Mouse (Mus musculus) lung, embryonic 15.5 days (tissue): ENCODE results near the gene Tanc2. TPM values are rescaled to one million over a fixed set of nuclear protein-coding genes. Genes with fewer than 3 reads are reported as not detected.
A peak's percentile ranks its signal among the peaks of the same experiment; 100 is the strongest.

Experiments used
- ATAC-seq: fragments of 200-750 bp; cut with Nextera tagmentation; 2 replicates; pipeline ENCODE4 v1.8.0; 2017; ENCODE audit warnings: moderate number of reproducible peaks, borderline replicate concordance; ENCODE audit not compliant: low FRiP score, low TSS enrichment; ENCODE audit errors: extremely low read depth
- H3K27ac ChIP-seq: fragments of 300-500 bp; sonication (generic); 2 replicates; pipeline ENCODE4 v1.5.1; 2015; ENCODE audit warnings: moderate library complexity, mild to moderate bottlenecking, inconsistent platforms
- H3K27me3 ChIP-seq: fragments of 300-500 bp; sonication (generic); 2 replicates; pipeline ENCODE4 v1.6.1; 2015; ENCODE audit warnings: inconsistent platforms
- H3K36me3 ChIP-seq: fragments of 300-500 bp; sonication (generic); 2 replicates; pipeline ENCODE4 v1.6.1; 2015; ENCODE audit warnings: inconsistent platforms
- H3K4me1 ChIP-seq: fragments of 300-500 bp; sonication (generic); 2 replicates; pipeline ENCODE4 v1.6.1; 2015; ENCODE audit warnings: inconsistent platforms
- H3K4me2 ChIP-seq: fragments of 300-500 bp; sonication (generic); 2 replicates; pipeline ENCODE4 v1.6.1; 2015; ENCODE audit warnings: inconsistent platforms, mild to moderate bottlenecking, moderate library complexity
- H3K4me3 ChIP-seq: fragments of 300-500 bp; sonication (generic); 2 replicates; pipeline ENCODE4 v1.5.1; 2015; ENCODE audit warnings: mild to moderate bottlenecking, inconsistent platforms
- H3K9ac ChIP-seq: fragments of 300-500 bp; sonication (generic); 2 replicates; pipeline ENCODE4 v1.6.1; 2015; ENCODE audit warnings: inconsistent platforms
- H3K9me3 ChIP-seq: fragments of 300-500 bp; sonication (generic); 2 replicates; pipeline ENCODE4 v1.6.1; 2016; ENCODE audit warnings: inconsistent platforms
- WGBS: fragments of 180-500 bp; shearing (Covaris S2); methylation state at CpG from one replicate; pipeline ENCODE4 v1.1.7; 2015; 5-methylcytosine and 5-hydroxymethylcytosine counted together
- polyA plus RNA-seq: library from polyadenylated mRNA; unstranded; fragments of >200 nt; fragmentation: Nextera tagmentation; extraction: Ambion mirVana; gene quantifications from 2 replicates; pipeline ENCODE4 v1.2.1, GENCODE M21; 2015

Tanc2 gene
- polyA plus RNA-seq, 1 experiment from 2014 or later, result 13.9 TPM

- H3K27me3 ChIP-seq, result no peaks in the 10 kb centered on the region
- ATAC-seq, result peak; percentile 52; the same call in 1 of the 2 replicates
- WGBS, result 43% methylated on average over 3 of the region's 3 CpGs
- H3K9me3 ChIP-seq, result no peaks in the 10 kb centered on the region
- no peak overlapping the region for H3K4me3 ChIP-seq
- peaks cover 3% of the 10 kb centered on the region; the same call in 1 of the 2 replicates for H3K4me1 ChIP-seq
- H3K9ac ChIP-seq, result no peak overlapping the region
- H3K27ac ChIP-seq, result no peak overlapping the region
- H3K36me3 ChIP-seq, result peaks cover 13% of the 10 kb centered on the region; the same call in 1 of the 2 replicates
- no peak overlapping the region for H3K4me2 ChIP-seq
Observed at GRCm38 (mm10) chr11:105855504-105855903, 265.7 kb downstream of the Tanc2 start.

GRCm38 (mm10) chr11:105858063-105858462, 268.3 kb downstream of the Tanc2 start:
- Histone ChIP-seq H3K36me3 (peaks cover 13% of the 10 kb centered on the region; the same call in 1 of the 2 replicates), H3K9ac (no peak overlapping the region), H3K27me3 (no peaks in the 10 kb centered on the region), H3K4me1 (peaks cover 3% of the 10 kb centered on the region; the same call in 1 of the 2 replicates), H3K4me3 (no peak overlapping the region), H3K27ac (no peak overlapping the region), H3K4me2 (no peak overlapping the region), H3K9me3 (no peaks in the 10 kb centered on the region)
- no peak for ATAC-seq

DNA sequence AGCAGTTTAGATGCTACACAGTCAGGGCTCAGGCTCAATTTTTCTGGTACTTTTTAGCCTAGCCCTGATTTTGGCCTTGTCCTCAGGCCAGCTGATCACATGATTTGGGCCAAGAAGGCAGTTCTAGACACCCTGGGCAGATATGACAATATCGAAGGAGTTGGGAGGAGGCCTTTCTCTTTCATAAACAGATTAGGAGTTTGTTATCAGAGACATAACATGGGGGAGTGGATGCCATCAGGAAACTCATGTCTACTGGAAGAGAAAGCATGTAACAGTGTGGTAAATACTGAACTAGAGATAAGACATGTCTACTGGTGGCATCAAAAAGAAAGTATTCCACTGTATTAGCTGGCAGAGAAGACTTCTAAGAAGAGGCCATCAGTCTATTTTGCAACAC, 295.8 kb downstream of the Tanc2 start:
- 54% methylated on average over 1 of the region's 1 CpGs for WGBS
- Histone ChIP-seq H3K4me2 (no peak overlapping the region), H3K36me3 (peaks cover 7% of the 10 kb centered on the region; the same call in 1 of the 2 replicates), H3K4me1 (0 out of 2 replicates have a peak, but pooled peaks cover 3% of the 10 kb centered on the region), H3K27me3 (no peaks in the 10 kb centered on the region), H3K4me3 (no peak overlapping the region), H3K9me3 (no peaks in the 10 kb centered on the region), H3K9ac (no peak overlapping the region), H3K27ac (no peak overlapping the region)
- no peak for ATAC-seq

GRCm38 (mm10) chr11:105887281-105887680, 297.5 kb downstream of the Tanc2 start:
- Histone ChIP-seq H3K36me3 (peaks cover 7% of the 10 kb centered on the region; the same call in 1 of the 2 replicates), H3K4me3 (no peak overlapping the region), H3K27me3 (no peaks in the 10 kb centered on the region), H3K4me2 (no peak overlapping the region), H3K9ac (no peak overlapping the region), H3K9me3 (no peaks in the 10 kb centered on the region), H3K27ac (no peak overlapping the region), H3K4me1 (0 out of 2 replicates have a peak, but pooled peaks cover 3% of the 10 kb centered on the region)
- WGBS, result 41% methylated on average over 1 of the region's 1 CpGs
- ATAC-seq, result peak; percentile 83; the same call in 1 of the 2 replicates

DNA sequence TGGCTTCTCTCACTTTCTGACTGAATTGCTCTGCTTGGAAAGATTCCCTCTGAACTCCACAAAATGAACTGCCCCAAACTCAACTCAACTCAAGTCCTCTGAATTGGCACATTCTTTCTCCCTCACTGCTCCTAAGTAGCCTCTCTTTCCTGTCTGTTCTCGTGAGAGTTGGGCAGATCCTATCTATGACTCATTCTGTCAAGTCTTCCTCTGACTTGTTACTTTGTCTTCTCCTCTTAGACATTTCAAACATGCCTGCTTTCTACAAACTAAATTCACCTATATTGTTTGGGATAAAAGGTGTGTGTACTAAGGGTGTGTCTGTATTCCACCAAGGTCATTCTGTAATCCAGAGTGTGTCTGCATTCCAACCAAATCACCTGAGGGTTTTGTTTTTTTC, 309.4 kb downstream of the Tanc2 start:
- Histone ChIP-seq H3K9me3 (no peaks in the 10 kb centered on the region), H3K27me3 (no peaks in the 10 kb centered on the region), H3K4me1 (peaks cover 13% of the 10 kb centered on the region), H3K4me2 (no peak overlapping the region), H3K27ac (no peak overlapping the region), H3K9ac (no peak overlapping the region), H3K36me3 (0 out of 2 replicates have a peak, but pooled peaks cover 14% of the 10 kb centered on the region), H3K4me3 (no peak overlapping the region)
- ATAC-seq, result no peak
- WGBS, result 25% methylated on average over 1 of the region's 1 CpGs

DNA sequence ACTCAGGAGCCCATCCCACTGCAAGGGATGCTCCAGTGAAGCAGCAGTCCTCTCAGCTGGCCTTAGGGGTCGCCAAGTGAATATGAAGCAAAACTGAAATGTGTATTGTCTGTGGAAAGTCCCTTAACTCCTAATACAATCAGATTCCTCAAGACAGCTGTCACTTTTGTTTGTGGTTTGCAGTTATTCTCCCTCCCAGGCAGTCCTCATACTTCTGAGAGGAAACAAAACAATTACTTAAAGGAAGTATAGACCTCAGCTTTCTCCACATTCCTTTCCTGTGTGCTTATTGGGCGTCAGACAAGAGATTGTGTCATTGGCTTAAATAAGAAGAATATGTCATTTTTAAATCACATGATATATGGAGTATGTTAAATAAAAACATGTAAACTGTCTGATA, 311.7 kb downstream of the Tanc2 start:
- Histone ChIP-seq H3K9ac (no peak overlapping the region), H3K4me2 (no peak overlapping the region), H3K4me3 (no peak overlapping the region), H3K36me3 (peaks cover 18% of the 10 kb centered on the region; the same call in 1 of the 2 replicates), H3K4me1 (peaks cover 16% of the 10 kb centered on the region), H3K9me3 (no peaks in the 10 kb centered on the region), H3K27ac (no peak overlapping the region), H3K27me3 (no peaks in the 10 kb centered on the region)
- ATAC-seq, result no peak
- 50% methylated on average over 2 of the region's 2 CpGs for WGBS

DNA sequence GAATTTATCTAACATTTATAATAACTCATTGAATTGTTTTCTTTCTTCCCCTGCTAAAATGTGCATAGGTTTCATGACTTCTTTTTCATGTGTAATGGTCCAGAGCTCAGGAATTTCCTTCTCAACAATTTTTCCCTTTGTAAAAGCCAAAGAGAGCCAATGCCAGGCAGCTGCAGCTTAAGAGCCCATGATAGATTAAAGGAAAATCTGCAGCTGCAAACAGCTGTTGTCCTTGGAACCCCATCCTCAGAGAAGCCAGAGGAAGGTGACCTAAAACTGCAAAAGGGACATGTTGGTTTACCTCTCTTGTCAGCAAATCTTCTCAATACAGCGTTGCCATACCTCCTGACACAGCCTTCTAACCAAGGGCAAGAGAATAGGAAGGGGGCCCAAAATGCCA, 313.2 kb downstream of the Tanc2 start:
- Histone ChIP-seq H3K27me3 (no peaks in the 10 kb centered on the region), H3K9me3 (no peaks in the 10 kb centered on the region), H3K4me3 (no peak overlapping the region), H3K27ac (0 out of 2 replicates have a peak overlapping the region, but pooled peaks have one; percentile 31), H3K9ac (no peak overlapping the region), H3K4me1 (peaks cover 25% of the 10 kb centered on the region), H3K4me2 (no peak overlapping the region), H3K36me3 (peaks cover 4% of the 10 kb centered on the region; the same call in 1 of the 2 replicates)
- no peak for ATAC-seq
- whole genome bisulfite sequencing, result 62% methylated on average over 1 of the region's 1 CpGs

- Histone ChIP-seq H3K36me3 (peaks cover 9% of the 10 kb centered on the region; the same call in 1 of the 2 replicates), H3K27me3 (no peaks in the 10 kb centered on the region), H3K4me1 (peaks cover 25% of the 10 kb centered on the region), H3K4me2 (no peak overlapping the region), H3K9ac (no peak overlapping the region), H3K27ac (peak overlapping the region; percentile 78), H3K4me3 (no peak overlapping the region), H3K9me3 (no peaks in the 10 kb centered on the region)
- peak; percentile 95 for ATAC-seq
- WGBS, result 32% methylated on average over 4 of the region's 4 CpGs
Observed at GRCm38 (mm10) chr11:105905529-105906213, 315.9 kb downstream of the Tanc2 start.

DNA sequence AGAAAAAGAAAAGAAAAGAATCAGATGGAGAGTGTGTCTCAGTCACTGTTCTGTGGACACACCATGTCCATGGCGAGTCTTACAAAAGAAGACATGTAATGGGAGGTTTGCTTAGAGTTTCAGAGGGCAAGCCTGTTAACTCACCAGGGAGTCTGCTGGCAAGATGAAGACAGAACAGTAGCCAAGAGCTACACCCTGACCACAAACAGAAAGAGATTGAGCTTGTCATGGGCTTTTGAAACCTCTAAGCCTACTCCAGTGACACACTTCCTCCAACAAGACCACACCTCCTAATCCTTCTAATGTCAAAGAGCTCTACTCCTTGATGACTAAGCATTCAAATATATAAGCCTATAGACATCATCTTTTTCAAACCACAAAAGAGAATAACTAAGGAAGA, 317.6 kb downstream of the Tanc2 start:
- ATAC-seq, result no peak
- Histone ChIP-seq H3K4me3 (no peak overlapping the region), H3K4me2 (no peak overlapping the region), H3K9me3 (no peaks in the 10 kb centered on the region), H3K4me1 (peaks cover 23% of the 10 kb centered on the region), H3K9ac (no peak overlapping the region), H3K27me3 (no peaks in the 10 kb centered on the region), H3K27ac (no peak overlapping the region), H3K36me3 (peaks cover 9% of the 10 kb centered on the region; the same call in 1 of the 2 replicates)
- 96% methylated on average over 1 of the region's 1 CpGs for WGBS

DNA sequence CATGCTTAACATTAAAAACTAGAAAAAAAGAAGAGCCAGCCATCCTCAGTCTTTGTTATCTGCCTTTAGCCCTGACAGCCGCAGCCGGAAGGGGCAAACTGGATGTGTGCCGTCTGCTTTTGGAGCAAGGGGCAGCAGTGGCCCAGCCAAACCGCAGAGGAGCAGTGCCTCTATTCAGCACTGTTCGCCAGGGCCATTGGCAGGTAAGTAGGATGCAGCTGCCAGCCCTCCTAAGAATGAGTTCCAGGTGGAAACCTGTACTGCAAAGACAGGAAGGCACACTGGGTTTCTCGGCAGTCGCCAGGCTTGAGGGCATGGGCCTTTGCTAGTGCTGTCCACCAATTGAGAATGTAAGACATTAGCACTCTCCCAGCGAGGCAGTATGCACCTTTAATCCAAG, 319.1 kb downstream of the Tanc2 start:
- no peak overlapping the region for H3K9ac ChIP-seq
- WGBS, result 76% methylated on average over 8 of the region's 8 CpGs
- peaks cover 12% of the 10 kb centered on the region; the same call in 1 of the 2 replicates for H3K4me1 ChIP-seq
- no peak overlapping the region for H3K27ac ChIP-seq
- no peak for ATAC-seq
- H3K36me3 ChIP-seq, result peaks cover 16% of the 10 kb centered on the region; the same call in 1 of the 2 replicates
- no peaks in the 10 kb centered on the region for H3K27me3 ChIP-seq
- no peak overlapping the region for H3K4me2 ChIP-seq
- H3K4me3 ChIP-seq, result no peak overlapping the region
- H3K9me3 ChIP-seq, result no peaks in the 10 kb centered on the region

- H3K27ac ChIP-seq, result no peak overlapping the region
- H3K36me3 ChIP-seq, result peaks cover 17% of the 10 kb centered on the region; the same call in 1 of the 2 replicates
- no peak overlapping the region for H3K4me3 ChIP-seq
- WGBS, result 64% methylated on average over 2 of the region's 2 CpGs
- no peaks in the 10 kb centered on the region for H3K27me3 ChIP-seq
- H3K4me1 ChIP-seq, result peaks cover 10% of the 10 kb centered on the region; the same call in 1 of the 2 replicates
- H3K9ac ChIP-seq, result no peak overlapping the region
- H3K9me3 ChIP-seq, result no peaks in the 10 kb centered on the region
- H3K4me2 ChIP-seq, result no peak overlapping the region
- ATAC-seq, result no peak
Observed at GRCm38 (mm10) chr11:105909617-105910016, 319.8 kb downstream of the Tanc2 start.

DNA sequence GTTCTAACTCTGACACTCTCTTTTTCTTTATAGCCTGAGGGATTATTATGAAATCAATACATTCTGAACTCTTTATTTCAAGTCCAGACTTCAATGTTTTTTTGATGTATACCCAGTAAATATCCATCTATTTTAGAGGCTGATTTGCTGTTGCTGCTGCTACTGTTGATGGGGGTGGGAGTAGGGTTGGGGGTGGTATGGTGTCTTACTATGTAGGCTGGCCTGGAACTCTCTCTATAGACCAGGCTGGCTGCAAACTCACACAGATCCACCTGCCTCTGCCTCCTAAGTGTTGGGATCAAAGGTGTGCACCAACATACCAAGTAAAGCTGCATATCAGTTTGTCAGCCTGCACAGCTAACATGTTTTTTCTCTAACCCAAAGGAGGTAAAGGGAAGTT, 321.4 kb downstream of the Tanc2 start:
- no peak overlapping the region for H3K4me3 ChIP-seq
- peaks cover 9% of the 10 kb centered on the region; the same call in 1 of the 2 replicates for H3K4me1 ChIP-seq
- no peak overlapping the region for H3K9ac ChIP-seq
- no peaks in the 10 kb centered on the region for H3K9me3 ChIP-seq
- H3K27ac ChIP-seq, result no peak overlapping the region
- peaks cover 20% of the 10 kb centered on the region; the same call in 1 of the 2 replicates for H3K36me3 ChIP-seq
- no peak for ATAC-seq
- H3K4me2 ChIP-seq, result no peak overlapping the region
- no peaks in the 10 kb centered on the region for H3K27me3 ChIP-seq
